Mouse (Mus musculus) lung, adult 2 months (tissue): ENCODE results near the gene Arl15. TPM values are rescaled to one million over a fixed set of nuclear protein-coding genes. Genes with fewer than 3 reads are reported as not detected.

Experiments
- DNase-seq: peaks from one replicate; pipeline ENCODE4 v3.0.0; 2022
- H3K4me1 ChIP-seq: fragments of 200-500 bp; 2 replicates; pipeline ENCODE4 v1.6.1; 2011; ENCODE audit warnings: low read length; ENCODE audit not compliant: control insufficient read depth, insufficient read depth
- H3K4me3 ChIP-seq: fragments of 200-500 bp; replicated peaks from 2 replicates; pipeline ENCODE3; 2011; ENCODE audit warnings: low read depth, mild to moderate bottlenecking, control low read depth, low read length; ENCODE audit errors: extremely low read depth
- CTCF ChIP-seq: fragments of 200-500 bp; IDR thresholded peaks from 2 replicates; pipeline ENCODE4 v1.5.1; 2011; ENCODE audit warnings: mild to moderate bottlenecking, low read length, control low read depth; ENCODE audit not compliant: insufficient read depth
- POLR2A ChIP-seq: fragments of 200-500 bp; IDR thresholded peaks from 2 replicates; pipeline ENCODE4 v1.6.1; 2011; ENCODE audit warnings: low read depth, mild to moderate bottlenecking, control low read depth, low read length, borderline replicate concordance; ENCODE audit errors: extremely low read depth
- WGBS: fragments of 180-500 bp; shearing (Covaris S2); methylation state at CpG from one replicate; pipeline ENCODE4 v1.1.7; 2018; 5-methylcytosine and 5-hydroxymethylcytosine counted together
- polyA plus RNA-seq: library from polyadenylated mRNA; depleted of rRNA; stranded (reverse); fragments of >200 nt; gene quantifications from 2 replicates; pipeline ENCODE4 v1.2.3, GENCODE M21; 2012

Gene Arl15
- polyA plus RNA-seq, 1 experiment, result 15.1 TPM

- DNase-seq, result no peak
- Histone ChIP-seq H3K4me1 (no peaks in the 10 kb centered on the region), H3K4me3 (no peak overlapping the region)
- WGBS, result 72% methylated on average over 11 of the region's 11 CpGs
- TF ChIP-seq CTCF (no peak), POLR2A (no peak)
Measured at GRCm38 (mm10) chr13:114130566-114131319, 336.4 kb downstream of the Arl15 start.

GRCm38 (mm10) chr13:114138921-114139320 lies 344.6 kb downstream of the Arl15 start:
- WGBS, result 86% methylated on average over 8 of the region's 8 CpGs
- TF ChIP-seq POLR2A, result no peak
- no peak for TF ChIP-seq CTCF
- Histone ChIP-seq H3K4me1 (no peaks in the 10 kb centered on the region), H3K4me3 (no peak overlapping the region)
- no peak for DNase-seq

GRCm38 (mm10) chr13:114139570-114139969 lies 345.3 kb downstream of the Arl15 start:
- TF ChIP-seq POLR2A, result no peak
- TF ChIP-seq CTCF, result no peak
- WGBS, result 90% methylated on average over 9 of the region's 9 CpGs

GRCm38 (mm10) chr13:114142826-114143225 lies 348.5 kb downstream of the Arl15 start:
- no peak overlapping the region for H3K4me3 ChIP-seq
- WGBS, result 74% methylated on average over 8 of the region's 8 CpGs
- H3K4me1 ChIP-seq, result no peaks in the 10 kb centered on the region
- no peak for DNase-seq
- TF ChIP-seq CTCF, result no peak
- TF ChIP-seq POLR2A, result no peak

More at GRCm38 (mm10) chr13:114139570-114139969, 345.3 kb downstream of the Arl15 start:
- H3K4me3 ChIP-seq, result no peak overlapping the region
- no peaks in the 10 kb centered on the region for H3K4me1 ChIP-seq
- no peak for DNase-seq

GRCm38 (mm10) chr13:114143247-114143646 lies 348.9 kb downstream of the Arl15 start:
- WGBS, result 69% methylated on average over 1 of the region's 1 CpGs
- no peak for TF ChIP-seq CTCF
- no peak for DNase-seq
- H3K4me3 ChIP-seq, result no peak overlapping the region
- no peaks in the 10 kb centered on the region for H3K4me1 ChIP-seq

GRCm38 (mm10) chr13:114144052-114145046 lies 350.0 kb downstream of the Arl15 start:
- TF ChIP-seq POLR2A, result no peak
- TF ChIP-seq CTCF, result no peak
- DNase-seq, result no peak
- Histone ChIP-seq H3K4me3 (no peak overlapping the region), H3K4me1 (no peaks in the 10 kb centered on the region)
- WGBS, result 60% methylated on average over 15 of the region's 15 CpGs

- TF ChIP-seq CTCF (no peak), POLR2A (no peak)
- DNase-seq, result no peak
- H3K4me1 ChIP-seq, result no peaks in the 10 kb centered on the region
- WGBS, result 95% methylated on average over 8 of the region's 8 CpGs
- H3K4me3 ChIP-seq, result no peak overlapping the region
Measured at GRCm38 (mm10) chr13:114145249-114145648, 350.9 kb downstream of the Arl15 start.

- no peaks in the 10 kb centered on the region for H3K4me1 ChIP-seq
- DNase-seq, result no peak
- TF ChIP-seq CTCF (no peak), POLR2A (no peak)
- H3K4me3 ChIP-seq, result no peak overlapping the region
- WGBS, result 70% methylated on average over 16 of the region's 16 CpGs
Measured at GRCm38 (mm10) chr13:114150856-114151697, 356.8 kb downstream of the Arl15 start.

GRCm38 (mm10) chr13:114151698-114152069 lies 357.4 kb downstream of the Arl15 start:
- Histone ChIP-seq H3K4me3 (no peak overlapping the region), H3K4me1 (no peaks in the 10 kb centered on the region)
- 78% methylated on average over 10 of the region's 10 CpGs for WGBS
- no peak for DNase-seq
- TF ChIP-seq POLR2A, result no peak
- TF ChIP-seq CTCF, result no peak
